Mouse (Mus musculus) cerebellum, adult 9-11 months (tissue): ENCODE measurements around the gene Mag.
"Not testable (repeated sequence)": the region's sequence is repeated elsewhere in the genome, so short reads cannot be mapped to it uniquely, and the experiment has no call there.

ENCODE experiments used
- DNase-seq: peaks from one replicate; pipeline ENCODE4 v3.0.0; 2022

Gene Mag

GRCm38 (mm10) chr7:30935422-30936099, 20.9 kb upstream of the Mag start:
- not testable (repeated sequence) for DNase-seq

- DNase-seq = not testable (repeated sequence)
These were observed 9.9 kb upstream of the Mag start, which contains the start of gene Hamp2 for GRCm38 (mm10) chr7:30924581-30924980. TSS of gene Hamp2 (minus strand) at chr7:30924681.

GRCm38 (mm10) chr7:30924071-30924470, 9.4 kb upstream of the Mag start:
- DNase-seq = no peak

- not testable (repeated sequence) for DNase-seq
These were observed 7.8 kb upstream of the Mag start for GRCm38 (mm10) chr7:30922490-30922889.

GRCm38 (mm10) chr7:30920217-30920616, 5.5 kb upstream of the Mag start:
- DNase-seq = no peak

GRCm38 (mm10) chr7:30917219-30917618, 2.5 kb upstream of the Mag start:
- DNase-seq = no peak

GRCm38 (mm10) chr7:30916713-30917112, 2.0 kb upstream of the Mag start:
- no peak for DNase-seq

- DNase-seq = no peak
These were observed 4.9 kb downstream of the Mag start for GRCm38 (mm10) chr7:30909773-30910172.

- DNase-seq = no peak
These were observed 5.7 kb downstream of the Mag start for GRCm38 (mm10) chr7:30908992-30909431.

GRCm38 (mm10) chr7:30908277-30908991, 6.2 kb downstream of the Mag start:
- no peak for DNase-seq

GRCm38 (mm10) chr7:30904042-30904441, 10.6 kb downstream of the Mag start:
- DNase-seq = no peak

GRCm38 (mm10) chr7:30895217-30895616, 19.5 kb downstream of the Mag start:
- no peak for DNase-seq

GRCm38 (mm10) chr7:30892515-30892914, 22.2 kb downstream of the Mag start:
- DNase-seq = no peak

- no peak for DNase-seq
These were observed 22.9 kb downstream of the Mag start for GRCm38 (mm10) chr7:30891746-30892145.

GRCm38 (mm10) chr7:30890681-30891080, 24.0 kb downstream of the Mag start:
- no peak for DNase-seq

GRCm38 (mm10) chr7:30888786-30889185, 25.9 kb downstream of the Mag start:
- DNase-seq = no peak

- no peak for DNase-seq
These were observed 27.0 kb downstream of the Mag start for GRCm38 (mm10) chr7:30887568-30888188.

GRCm38 (mm10) chr7:30886852-30887251, 27.8 kb downstream of the Mag start:
- DNase-seq = no peak

GRCm38 (mm10) chr7:30884047-30884446, 30.6 kb downstream of the Mag start:
- no peak for DNase-seq

GRCm38 (mm10) chr7:30881367-30881766, 33.3 kb downstream of the Mag start:
- DNase-seq = no peak

GRCm38 (mm10) chr7:30880176-30880575, 34.5 kb downstream of the Mag start, which contains the start of gene Cd22:
TSS of gene Cd22 (minus strand) at chr7:30880342.
- no peak for DNase-seq

GRCm38 (mm10) chr7:30878950-30879349, 35.7 kb downstream of the Mag start:
- no peak for DNase-seq

- peak; percentile 51 for DNase-seq
These were observed 41.6 kb downstream of the Mag start for GRCm38 (mm10) chr7:30873083-30873482.

GRCm38 (mm10) chr7:30863386-30863785, 51.3 kb downstream of the Mag start:
- DNase-seq = no peak
